Mouse (Mus musculus): ENCODE measurements around the gene Zc3hc1.

Gene Zc3hc1

DNA sequence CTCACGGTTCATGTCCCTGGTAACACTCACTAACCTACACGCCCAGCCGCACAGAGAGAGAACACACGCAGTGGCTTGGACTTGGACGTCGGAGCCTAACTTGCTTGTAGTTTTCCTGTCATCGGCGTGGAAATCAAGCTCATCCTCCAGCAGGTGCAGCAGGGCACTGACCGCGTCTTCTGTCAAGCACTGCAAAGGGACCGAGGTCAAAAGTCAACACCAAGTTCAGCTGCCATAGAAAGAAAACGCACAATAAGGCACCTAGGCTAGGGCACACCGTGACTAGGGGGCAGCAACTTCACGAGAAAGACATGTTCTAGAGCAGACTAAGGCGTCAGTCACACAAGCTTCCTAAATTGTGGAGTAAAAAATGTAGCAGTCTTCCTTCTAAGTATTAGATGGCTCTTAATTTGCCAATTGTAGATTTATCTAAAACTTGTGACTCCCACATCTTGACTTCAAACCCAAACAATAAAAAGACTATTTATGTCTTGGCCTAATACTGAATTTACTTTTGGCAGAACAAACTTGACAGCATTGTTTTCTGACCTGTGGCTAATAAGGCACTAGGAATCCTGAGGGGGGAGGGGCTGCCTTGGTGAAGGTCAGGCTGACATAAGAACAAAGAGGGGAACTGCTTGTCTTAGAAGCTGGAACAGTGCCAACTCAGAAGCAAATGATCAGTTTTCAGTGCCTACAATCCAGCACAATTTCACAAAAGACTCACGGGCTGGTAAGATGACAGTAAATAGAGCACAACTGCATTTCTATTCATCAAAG, 15.9 kb downstream of the Zc3hc1 start:
- DNase-seq (ENCODE audit: low read depth, low spot score) = no peak

DNA sequence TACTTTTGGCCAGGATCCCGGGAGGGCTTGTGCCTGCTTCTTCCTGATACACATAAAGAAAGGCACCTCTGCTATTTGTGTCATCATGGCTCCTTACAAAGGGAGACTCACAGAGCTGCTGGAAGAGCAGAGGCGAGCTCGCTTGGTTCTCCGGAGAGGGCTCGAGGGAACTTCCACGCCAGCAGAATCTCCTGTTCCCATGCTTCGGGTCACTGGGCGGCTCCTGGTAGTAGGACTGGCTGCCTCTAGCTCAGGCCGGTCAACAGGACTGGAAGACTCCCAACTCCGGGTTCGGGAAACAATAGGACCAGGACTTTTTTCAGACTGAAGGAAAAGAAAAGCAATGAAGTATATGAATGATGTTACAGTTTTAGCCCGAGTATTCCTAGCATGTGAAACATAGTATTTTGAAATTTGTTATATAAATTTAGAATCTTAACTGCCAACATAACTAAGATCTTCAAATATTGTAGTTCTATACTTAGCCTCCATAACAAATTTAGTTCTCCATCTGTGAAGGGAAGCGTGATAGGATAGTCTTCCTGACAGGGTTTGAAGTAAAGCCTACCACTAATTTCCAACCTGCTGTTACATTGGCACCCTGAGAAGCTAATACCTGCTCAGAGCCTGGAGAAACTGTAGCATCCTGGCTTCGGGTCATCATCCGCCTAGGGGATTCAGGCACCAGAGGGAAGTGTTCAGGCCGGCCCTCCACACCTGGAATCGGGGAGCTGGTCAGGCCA, 18.0 kb downstream of the Zc3hc1 start:
- peak; percentile 54 for DNase-seq (ENCODE audit: low read depth, low spot score)

DNA sequence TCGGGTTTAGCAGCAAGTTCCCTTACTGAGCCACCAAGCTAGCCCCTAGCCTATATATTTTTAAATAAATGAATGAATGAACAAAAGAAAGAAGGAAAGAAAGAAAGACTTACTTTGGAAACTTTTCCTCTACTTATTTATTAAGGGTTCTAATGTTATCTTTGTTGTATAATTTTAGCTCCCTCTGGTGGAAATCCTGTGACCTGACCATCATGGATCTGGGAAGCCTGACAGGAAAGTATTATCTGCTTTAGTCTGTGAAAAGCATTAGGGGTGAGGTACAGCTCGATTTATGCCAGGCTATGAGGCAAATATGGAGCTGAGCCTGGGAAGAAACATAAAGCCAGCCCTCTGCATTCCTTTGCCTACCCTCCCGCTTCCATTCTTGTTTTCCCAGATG, 21.5 kb downstream of the Zc3hc1 start:
- DNase-seq (ENCODE audit: low read depth, low spot score) = no peak

DNA sequence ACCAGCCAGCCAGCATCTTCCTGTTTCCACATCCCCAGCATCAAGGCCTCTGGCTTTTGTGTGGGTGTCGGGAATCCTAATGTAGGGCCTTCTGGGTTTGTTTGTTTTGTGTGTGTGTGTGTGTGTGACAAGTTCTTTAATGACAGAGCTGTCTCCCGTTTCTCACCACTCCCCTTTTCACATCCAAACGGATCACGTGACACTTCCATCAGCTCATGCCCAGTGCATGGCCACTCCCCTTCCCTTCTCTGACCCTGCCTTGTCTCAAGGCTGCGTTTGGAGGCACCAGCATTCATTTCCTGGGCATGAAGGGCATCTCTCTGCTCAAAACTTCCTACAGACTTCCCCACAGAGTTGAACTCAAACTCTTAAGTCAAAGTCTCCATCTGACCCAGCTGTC, 27.0 kb downstream of the Zc3hc1 start:
- no peak for DNase-seq (ENCODE audit: low read depth, low spot score)

DNA sequence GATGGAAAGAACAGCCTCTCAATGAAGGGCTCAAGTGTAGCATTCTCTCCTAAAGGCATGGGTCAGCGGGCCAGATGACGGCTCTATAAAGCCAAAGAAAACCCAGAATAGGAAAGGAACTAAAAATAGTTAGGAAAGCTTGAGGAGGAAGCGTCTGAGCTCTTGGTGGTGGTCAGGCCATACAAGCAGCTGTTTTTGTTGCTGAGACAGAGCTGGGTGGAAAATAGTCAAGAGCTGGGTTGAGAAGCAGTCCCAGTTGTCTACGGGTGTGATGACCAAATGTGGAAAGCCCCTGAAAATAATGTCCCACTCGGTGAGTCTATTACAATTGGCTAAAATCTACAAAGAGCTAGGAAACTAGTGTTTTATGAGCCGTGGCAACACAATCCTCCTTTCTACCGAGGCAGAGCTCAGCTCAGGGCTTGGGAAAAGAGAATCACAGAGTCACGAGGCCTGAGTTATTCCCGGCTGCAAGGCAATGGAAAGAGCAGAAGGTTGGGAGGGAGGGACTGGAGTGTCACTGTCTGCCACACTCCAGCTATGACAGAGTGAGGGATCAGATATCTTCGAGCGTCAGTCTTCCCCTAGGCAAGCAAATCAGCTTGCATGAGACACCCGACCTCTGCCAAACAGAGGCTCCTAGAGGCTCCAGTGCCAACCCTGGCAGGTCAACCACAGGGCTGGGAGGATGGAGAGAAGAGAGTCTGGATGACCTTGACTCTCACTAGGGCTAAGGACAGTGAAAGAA, 30.9 kb downstream of the Zc3hc1 start:
- DNase-seq (ENCODE audit: low read depth, low spot score) = peak; percentile 50

DNA sequence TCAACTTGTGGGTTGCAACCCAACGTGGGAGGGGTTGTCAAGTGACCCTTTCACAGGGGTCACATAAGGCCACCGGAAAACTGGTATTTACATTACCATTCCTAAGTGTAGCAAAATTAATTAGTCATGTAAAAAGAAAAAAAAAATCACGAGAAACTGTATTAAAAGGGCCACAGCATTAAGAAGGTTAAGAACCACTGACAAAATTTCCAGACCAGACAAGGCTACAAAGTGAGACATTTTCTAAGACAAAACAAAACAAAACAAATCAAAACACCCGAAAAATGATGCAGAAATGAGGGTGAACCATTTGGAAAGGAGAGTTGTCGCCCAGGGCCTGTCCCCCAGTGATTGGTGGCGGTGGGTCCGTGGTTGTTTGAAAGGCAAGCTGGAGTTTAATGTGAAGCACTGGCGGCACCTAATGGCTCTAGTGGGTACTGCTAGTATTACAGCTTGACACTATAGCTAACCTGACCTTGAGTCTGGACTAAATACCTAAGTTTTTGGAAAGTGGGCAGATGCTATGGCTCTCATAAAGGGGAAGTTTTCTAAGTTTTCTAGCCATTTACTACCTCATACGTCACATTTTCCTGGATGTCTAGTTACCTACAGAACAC, 33.2 kb downstream of the Zc3hc1 start:
- DNase-seq (ENCODE audit: low read depth, low spot score) = peak; percentile 79

DNA sequence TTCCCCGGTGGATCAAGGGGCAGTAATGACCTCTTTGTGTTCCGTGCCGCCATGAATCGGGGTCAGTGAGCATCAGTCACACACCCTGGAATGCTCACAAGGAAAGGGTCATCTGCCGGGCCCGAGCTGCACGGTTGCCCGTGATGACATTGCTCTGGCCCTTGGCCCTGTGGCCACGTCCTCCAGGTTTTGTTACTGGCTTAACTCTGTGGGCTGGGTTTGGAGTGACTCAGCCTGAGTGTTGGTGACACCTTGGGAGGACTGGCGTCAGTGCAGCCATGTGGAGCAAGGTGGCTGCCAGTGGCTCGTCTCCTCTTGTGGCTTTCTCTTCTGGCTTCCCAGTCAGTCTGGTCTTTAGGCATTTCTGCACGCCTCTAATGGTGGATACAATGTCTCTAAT, 34.1 kb downstream of the Zc3hc1 start:
- DNase-seq (ENCODE audit: low read depth, low spot score) = peak; percentile 35

DNA sequence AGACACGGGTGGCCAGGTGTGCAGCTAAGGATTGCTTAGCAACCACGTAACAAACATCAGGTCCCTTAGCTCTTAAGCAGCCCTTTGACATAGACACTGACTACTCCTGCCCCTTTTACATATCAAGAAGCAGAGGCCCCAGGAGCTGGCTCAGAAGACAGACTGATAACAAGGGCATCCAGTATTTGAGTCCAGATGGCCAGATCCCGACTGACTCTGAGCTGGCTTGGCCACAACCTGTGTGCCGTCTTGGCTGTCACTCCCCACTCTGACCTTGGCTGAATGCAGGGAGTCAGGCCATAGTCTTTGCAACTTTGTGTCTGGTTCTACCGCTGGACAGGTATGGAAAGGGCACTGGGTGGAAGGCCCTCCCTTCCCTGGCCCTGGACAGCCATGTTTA, 34.7 kb downstream of the Zc3hc1 start:
- DNase-seq (ENCODE audit: low read depth, low spot score) = peak; percentile 77

DNA sequence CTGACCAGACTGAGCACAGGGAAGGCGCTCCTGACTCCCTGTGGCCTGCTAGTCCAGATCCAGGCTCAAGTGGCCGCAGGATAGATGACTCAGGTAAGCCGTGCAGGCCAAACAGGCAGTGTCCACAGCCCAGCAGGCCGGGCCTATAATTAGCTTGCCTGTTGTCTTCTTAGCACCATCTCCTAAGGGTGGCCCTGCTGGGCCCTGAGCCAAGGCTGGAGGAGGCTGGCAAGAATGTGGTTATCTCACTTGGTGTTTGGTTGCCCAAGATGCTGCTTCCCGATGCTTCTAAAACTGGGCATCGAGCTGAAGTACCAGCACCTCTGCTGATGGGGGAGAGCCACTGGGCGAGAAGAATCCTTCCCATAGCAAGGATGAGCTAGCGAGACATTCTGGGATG, 35.1 kb downstream of the Zc3hc1 start:
- DNase-seq (ENCODE audit: low read depth, low spot score) = peak; percentile 80

DNA sequence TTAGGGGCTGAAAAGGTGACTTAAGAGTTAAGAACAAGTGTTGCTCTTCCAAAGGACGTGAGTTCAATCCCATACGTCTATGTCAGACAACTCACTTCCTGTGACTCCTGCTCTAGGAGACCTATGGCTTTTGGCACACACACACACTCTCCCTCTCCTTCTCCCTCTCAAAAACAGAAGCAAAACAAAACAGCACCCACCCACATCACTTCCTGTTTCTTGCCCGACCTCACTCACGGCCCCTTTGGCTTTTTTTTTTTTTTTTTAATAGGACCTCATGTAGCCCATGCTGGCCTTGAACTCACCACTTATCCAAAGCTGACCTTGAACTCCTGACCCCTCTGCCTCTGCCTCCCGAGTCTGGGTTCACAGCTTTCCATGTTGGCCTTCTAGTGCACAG, 36.1 kb downstream of the Zc3hc1 start:
- no peak for DNase-seq (ENCODE audit: low read depth, low spot score)

DNA sequence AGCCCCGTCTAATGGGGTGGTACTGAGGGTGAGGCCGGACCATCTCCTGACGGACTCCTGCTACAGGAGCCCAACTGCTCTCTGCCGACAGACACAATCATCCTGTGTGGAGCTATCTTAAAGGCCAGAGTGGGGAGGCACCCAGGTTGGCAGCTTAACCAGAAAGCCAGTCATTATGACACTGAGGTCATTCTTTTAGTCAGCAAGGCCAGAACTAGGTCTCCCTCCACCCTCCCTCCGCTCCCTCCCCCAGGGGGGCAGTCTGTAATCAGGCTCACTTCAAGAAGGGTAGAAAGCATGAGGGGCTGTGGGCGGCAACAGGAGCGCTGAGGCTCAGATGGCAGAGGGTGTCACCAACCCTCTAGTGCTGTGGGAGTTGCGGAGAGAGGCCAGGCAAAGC, 37.2 kb downstream of the Zc3hc1 start:
- DNase-seq (ENCODE audit: low read depth, low spot score) = no peak

DNA sequence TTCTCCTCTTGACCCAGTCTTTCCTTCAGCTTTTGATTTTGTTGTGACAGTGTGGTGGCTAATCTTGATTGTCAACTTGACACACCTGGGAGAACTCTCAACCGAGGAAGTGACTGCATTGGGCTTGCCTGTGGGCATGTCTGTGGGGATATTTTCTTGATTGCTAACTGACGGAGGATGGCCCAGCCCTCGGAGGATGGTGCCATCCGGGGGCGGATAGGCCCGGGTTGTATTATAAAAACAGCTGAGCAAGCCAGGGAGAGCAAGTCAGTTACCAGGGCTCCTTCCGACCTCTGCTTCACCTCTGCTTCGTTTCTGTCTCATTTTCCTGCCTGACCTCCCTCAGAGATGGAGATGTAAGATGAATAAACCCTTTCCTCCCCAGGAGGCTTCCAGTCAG, 38.1 kb downstream of the Zc3hc1 start:
- no peak for DNase-seq (ENCODE audit: low read depth, low spot score)

DNA sequence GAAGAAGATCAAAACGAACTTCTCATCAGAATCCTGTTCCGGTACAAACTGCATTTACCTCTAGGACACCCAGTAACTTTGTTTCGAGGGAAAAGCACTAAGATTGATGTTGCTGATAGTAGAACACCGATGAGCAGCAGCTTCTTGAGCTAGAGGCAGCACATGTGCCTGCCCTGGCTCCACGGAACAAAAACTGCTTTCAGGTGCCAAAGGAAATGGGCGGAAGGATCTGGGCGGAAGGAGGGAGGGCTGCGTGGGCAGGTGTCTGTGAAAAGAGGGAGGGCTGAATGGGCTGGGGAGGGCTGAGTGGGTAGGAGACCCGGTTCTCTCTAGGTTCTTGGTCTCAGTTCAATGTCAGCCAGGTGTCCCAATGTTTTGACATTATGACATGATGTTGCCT, 39.5 kb downstream of the Zc3hc1 start:
- DNase-seq (ENCODE audit: low read depth, low spot score) = no peak

DNA sequence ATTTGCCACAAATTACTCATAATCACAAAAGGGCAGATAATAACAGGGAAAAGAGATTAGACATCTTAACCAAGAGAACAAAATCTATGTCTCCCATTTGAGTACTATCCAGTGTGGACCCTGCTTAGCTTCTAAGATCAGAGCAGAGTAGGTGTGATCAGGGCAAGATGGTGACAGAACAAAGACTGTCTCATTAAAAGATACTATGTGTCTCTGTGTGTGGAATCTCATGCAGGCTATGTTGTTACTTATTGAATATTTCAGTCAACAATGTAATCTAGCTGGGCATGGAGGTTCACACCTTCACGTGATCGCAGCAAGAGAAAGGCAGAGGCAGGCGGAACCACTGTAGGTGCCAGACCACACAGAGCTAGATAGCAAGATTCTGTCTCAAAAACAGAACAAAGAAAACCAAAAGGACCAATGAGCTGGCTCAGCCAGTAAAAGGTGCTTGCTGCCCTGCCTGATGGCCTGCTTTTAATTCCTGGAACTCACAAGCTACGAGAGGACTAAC, 43.5 kb downstream of the Zc3hc1 start:
- no peak for DNase-seq (ENCODE audit: low read depth, low spot score)

DNA sequence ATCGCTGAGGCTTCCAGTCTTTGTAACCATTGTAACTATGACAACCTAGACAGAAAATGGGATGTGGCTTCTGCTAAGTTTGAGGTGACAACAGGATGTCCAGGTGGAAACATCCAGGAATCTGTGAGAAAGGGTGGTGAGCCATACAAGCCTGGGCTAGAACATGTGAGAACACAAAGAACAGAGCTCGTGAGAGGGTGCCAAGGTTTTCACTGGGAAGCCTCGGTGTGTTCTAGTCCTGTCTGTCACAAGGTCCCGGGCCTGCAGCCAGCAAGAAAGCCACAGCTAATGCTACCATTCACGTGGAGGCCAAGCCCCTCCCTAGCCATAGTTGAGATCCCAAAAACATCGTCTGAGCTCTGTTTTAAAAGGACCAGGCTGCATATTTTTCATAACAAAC, 44.1 kb downstream of the Zc3hc1 start:
- DNase-seq (ENCODE audit: low read depth, low spot score) = no peak

DNA sequence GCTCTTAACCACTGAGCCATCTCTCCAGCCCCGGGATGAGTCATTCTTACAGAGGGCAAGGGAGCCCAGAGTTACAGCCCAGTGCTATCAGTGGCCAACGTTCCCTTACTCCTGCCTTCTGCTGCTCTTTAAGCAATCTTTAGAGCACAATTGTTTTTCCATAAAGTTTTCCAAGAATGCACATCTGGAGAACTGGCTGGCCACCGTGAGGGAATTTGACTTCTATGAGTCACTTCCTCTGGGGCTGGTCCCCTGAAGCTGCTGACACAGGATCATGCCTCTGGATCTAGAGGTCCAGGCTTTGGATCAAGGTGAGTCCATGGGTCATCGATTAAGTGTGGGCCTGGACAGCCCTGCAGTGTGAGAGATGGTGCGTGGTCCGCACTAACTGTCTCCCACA, 46.8 kb downstream of the Zc3hc1 start:
- DNase-seq (ENCODE audit: low read depth, low spot score) = no peak

DNA sequence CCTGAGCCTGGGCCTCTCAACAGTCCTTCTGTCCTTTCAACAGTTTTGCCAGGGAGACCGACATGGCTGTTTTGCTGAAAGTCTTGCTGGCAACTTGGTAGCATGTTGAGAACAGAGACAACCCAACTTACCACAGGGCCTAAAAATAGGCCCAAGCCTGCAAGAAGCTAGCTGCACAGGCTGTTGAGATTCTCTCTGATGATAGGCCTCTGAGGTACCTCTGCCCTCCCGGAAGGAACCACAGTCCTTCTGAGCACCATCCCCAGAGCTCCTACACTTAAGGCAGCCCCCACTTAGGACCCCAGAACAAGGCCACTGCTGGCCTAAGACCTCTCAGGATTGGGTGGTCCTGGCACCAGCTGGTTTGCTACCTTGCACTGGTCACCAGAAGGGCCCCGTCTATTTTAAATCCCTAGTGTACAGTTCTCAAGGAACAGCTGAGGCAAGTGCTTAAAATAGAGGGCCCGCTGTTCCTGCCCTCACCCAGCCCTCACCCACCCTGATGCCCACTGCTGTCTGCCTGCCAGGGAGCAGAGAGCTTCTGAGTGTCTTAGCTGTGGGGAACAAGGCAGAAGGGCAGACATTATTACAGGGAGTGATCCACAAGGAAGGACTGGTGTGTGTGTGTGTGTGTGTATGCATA, 50.5 kb downstream of the Zc3hc1 start:
- no peak for DNase-seq (ENCODE audit: low read depth, low spot score)

DNA sequence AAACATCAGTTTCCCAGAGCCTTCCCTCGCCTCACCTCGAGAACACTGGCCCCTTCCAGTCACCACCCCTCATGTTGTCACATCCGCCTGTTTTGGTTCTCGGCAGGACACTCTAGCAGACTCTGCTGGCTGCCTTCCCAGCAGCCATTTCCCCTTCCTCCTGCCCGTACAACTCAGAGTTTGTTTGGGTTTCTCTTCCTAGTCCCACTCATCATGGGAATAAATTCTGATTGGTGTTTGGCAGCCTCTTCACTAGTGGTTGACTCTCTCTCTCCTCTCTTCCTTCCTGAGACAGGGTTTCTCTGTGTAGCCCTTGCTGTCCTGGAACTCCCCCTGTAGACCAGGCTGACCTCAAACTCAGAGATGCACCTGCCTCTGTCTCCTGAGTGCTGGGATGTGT, 53.9 kb downstream of the Zc3hc1 start:
- DNase-seq (ENCODE audit: low read depth, low spot score) = peak; percentile 49

DNA sequence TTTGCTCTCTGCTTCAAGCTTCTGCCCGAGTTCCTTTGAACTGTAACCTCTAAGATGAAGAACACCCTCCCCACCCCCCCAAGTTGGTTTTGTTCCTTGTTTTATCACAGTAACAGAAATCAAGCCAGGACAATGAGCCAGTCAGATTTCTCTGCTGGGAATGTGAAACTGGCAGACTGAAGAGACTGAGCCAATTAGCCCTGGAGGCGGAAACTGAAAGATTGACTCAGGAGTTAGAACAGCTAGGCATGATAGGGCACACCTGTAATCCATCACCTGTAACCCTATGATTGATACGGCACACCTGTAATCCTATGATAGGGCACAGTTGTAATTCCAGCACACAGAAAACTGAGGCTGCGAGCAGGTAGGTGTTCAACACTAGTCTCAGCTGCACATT, 58.6 kb downstream of the Zc3hc1 start:
- DNase-seq (ENCODE audit: low read depth, low spot score) = no peak

DNA sequence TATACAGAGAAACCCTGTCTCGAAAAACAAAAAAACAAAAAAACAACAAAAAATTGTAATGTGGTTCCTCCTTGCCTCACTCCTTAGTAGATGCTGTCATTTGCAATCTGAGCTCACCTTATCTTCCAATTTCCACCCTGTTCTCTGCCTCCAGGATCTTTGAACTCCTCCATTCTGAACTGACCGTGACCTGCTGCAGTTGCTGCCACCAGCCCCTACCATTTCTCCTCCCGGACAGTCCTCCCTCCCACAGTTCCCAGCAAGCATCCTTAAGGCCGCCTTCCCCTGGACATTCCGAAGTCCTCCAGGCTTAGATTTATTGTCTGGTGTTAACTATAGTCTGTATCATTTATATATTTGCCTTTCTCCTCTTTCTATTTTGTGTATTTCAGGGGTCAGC, 60.1 kb downstream of the Zc3hc1 start:
- no peak for DNase-seq (ENCODE audit: low read depth, low spot score)

DNA sequence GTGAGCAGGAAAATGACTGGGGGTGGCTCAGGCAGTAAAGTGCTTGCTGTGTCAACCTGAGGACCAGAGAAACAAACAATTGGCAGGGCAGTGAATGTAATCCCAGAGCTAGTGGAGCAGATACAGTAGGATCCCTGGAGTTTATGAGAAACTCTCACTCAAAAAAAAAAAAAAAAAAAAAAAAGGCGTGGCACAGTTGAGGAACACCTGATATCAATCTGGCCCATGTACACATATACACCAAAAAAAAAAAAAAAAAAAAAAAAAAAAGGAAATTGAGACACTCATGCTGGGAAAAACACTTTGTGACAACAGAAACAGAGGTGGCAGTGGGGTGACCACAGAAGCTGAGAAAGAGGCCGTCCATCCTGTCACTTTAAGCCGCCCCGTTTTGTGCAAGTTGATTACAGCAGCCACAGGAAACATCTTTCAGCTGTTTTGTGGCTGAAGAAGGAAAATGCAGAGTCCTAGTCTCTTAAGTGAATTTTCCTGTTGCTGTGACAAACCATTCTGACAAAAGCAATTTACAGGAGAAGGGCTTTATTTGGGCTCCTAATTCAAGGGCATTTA, 64.8 kb downstream of the Zc3hc1 start:
- DNase-seq (ENCODE audit: low read depth, low spot score) = no peak

Data from brain, adult 2 months (tissue).